Mouse (Mus musculus) C2C12 (cell line): ENCODE measurements around the gene Exosc5.

Experiments
- CTCF ChIP-seq: IDR thresholded peaks from one replicate; pipeline ENCODE4 v1.5.1; 2011; ENCODE audit not compliant: control insufficient read depth, insufficient read depth, insufficient read length
- USF1 ChIP-seq: IDR thresholded peaks from one replicate; pipeline ENCODE4 v1.6.1; 2011; ENCODE audit warnings: low read depth, mild to moderate bottlenecking, control low read depth, moderate library complexity

DNA sequence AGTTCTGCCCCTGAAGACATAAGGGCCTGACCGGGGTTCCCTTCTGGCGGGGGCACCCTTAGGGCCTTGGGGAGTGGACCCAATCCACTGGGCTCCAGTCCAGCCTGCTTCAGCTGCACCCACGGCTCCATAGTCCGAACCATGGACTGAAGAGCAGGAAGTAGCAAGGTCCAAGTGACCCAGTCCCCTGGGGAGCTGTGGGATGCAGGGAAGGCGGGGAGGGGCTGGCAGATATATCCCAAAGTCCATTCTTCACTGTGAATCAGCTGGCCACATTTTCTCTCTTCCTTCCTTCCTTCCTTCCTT is 43.3 kb upstream of the Exosc5 start, which contains the start of gene Erich4:
- TF ChIP-seq CTCF = no peak
- no peak for TF ChIP-seq USF1
